ENCODE assay signal across 9 mouse cellular contexts in the genomic region with DNA sequence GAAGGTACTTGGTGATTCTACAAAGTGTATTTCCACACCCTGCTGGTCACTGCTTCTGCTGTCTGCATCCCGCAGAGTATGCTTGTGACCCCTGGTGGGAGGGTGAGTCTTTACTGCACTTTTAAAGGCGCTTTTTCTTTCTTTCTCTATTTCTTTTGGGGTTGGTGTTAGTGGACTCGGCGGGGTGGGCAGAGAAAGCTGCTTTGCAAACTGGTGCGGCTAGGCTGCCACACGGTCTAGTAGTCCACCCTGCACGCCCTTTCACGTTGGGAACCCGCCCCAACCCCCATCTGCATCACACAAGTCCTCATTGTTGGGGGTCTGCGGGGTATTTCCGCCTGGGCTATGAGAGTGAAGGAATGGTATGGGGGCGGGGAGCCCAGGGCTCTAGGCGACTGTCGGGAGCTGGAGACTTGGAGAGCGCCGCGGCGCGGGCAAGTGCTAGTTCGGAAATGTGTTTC.
DNase-seq lines count a peak whose midpoint lies in the region; ATAC-seq lines count a peak whose summit lies in the region.
"Had no signal": no experiment of that assay in that cellular context is flagged by ENCODE, and none has a peak within 500 bp of the region (broad histone marks: within the 10 kb centered on the region; RNA-seq: fewer than 3 reads in every experiment).

No protein-coding gene starts in this region.

- ATAC-seq in lung, embryonic 15.5 days (ENCODE audit: borderline replicate concordance, extremely low read depth, low FRiP score, low TSS enrichment), result no peak
- ATAC-seq in midbrain, embryonic 14.5 days (ENCODE audit: low FRiP score, low TSS enrichment), result peak; percentile 57; the same call in 1 of the 2 replicates
- no peak for ATAC-seq in monocyte, adult 5-6 weeks (replicated peaks; ENCODE audit: insufficient number of reproducible peaks, low FRiP score, low TSS enrichment, poor library complexity, severe bottlenecking)
- ATAC-seq: Patski had no signal

- H3K4me2 ChIP-seq in lung, embryonic 15.5 days, result peak overlapping the region; percentile 96
- peak overlapping the region; percentile 80 for H3K4me2 ChIP-seq in midbrain, embryonic 14.5 days (ENCODE audit: low read length)

- H3K36me3 ChIP-seq in lung, embryonic 15.5 days, result no peaks in the 10 kb centered on the region
- H3K36me3 ChIP-seq in midbrain, embryonic 14.5 days (ENCODE audit: control insufficient read depth, insufficient read depth, low read length), result no peaks in the 10 kb centered on the region

- H3K4me3 ChIP-seq in lung, embryonic 15.5 days, result peak overlapping the region; percentile 59
- peak overlapping the region; percentile 78 for H3K4me3 ChIP-seq in midbrain, embryonic 14.5 days (replicated peaks; ENCODE audit: low read depth, low read length)

- peaks cover 16% of the 10 kb centered on the region for H3K4me1 ChIP-seq in lung, embryonic 15.5 days
- H3K4me1 ChIP-seq in midbrain, embryonic 14.5 days (ENCODE audit: control insufficient read depth, insufficient read depth, low read length), result peaks cover 17% of the 10 kb centered on the region

- H3K27me3 ChIP-seq in lung, embryonic 15.5 days, result peaks cover 79% of the 10 kb centered on the region
- H3K27me3 ChIP-seq in midbrain, embryonic 14.5 days (ENCODE audit: control insufficient read depth, insufficient read depth, low read length), result no peaks in the 10 kb centered on the region

- H3K9ac ChIP-seq in lung, embryonic 15.5 days, result no peak overlapping the region
- peak overlapping the region; percentile 88 for H3K9ac ChIP-seq in midbrain, embryonic 14.5 days (replicated peaks; ENCODE audit: low read length)

- no peak overlapping the region for H3K27ac ChIP-seq in lung, embryonic 15.5 days
- peak overlapping the region; percentile 94 for H3K27ac ChIP-seq in midbrain, embryonic 14.5 days (replicated peaks; ENCODE audit: low read depth, low read length)

- H3K9me3 ChIP-seq in lung, embryonic 15.5 days, result no peaks in the 10 kb centered on the region
- no peaks in the 10 kb centered on the region for H3K9me3 ChIP-seq in midbrain, embryonic 14.5 days (ENCODE audit: control insufficient read depth, low read length)

- DNase-seq in lung, postnatal 36 days, result no peak
- peak; percentile 74 for DNase-seq in embryo, embryonic 9.5 days (ENCODE audit: extremely low spot score)
- peak; percentile 9 for DNase-seq in heart, postnatal 4 days
- DNase-seq in layer of hippocampus, postnatal 36 days, result peak; percentile 68 to 72
- peak; percentile 91 for DNase-seq in midbrain, embryonic 14.5 days
- no peak for DNase-seq in B cell, adult 2 months

- WGBS in lung, embryonic 15.5 days, result 2% methylated on average over 20 of the region's 20 CpGs
- WGBS in midbrain, embryonic 14.5 days, result under 1% methylated on average over 20 of the region's 20 CpGs

Comparison
In these comparisons a context has a peak if more than half of its experiments do, and no peak if none do; other contexts are left out.
1. DNase-seq: peak in embryo, embryonic 9.5 days (single experiment), heart, postnatal 4 days (single experiment), layer of hippocampus, postnatal 36 days (2 of 2) and midbrain, embryonic 14.5 days (single experiment); none in lung, postnatal 36 days (single experiment) and B cell, adult 2 months (0 of 2).